Mouse (Mus musculus): ENCODE data around the gene Akain1. TPM values are rescaled to one million over a fixed set of nuclear protein-coding genes. Genes with fewer than 3 reads are reported as not detected.

Gene Akain1
- polyA plus RNA-seq, 1 experiment from 2014 or later: not detected

- no peak overlapping the region for H3K4me2 ChIP-seq (replicated peaks; ENCODE audit: low read depth, low read length)
- H3K27me3 ChIP-seq (ENCODE audit: control insufficient read depth, insufficient read depth, low read length): no peaks in the 10 kb centered on the region
- no peak overlapping the region for H3K9ac ChIP-seq (replicated peaks; ENCODE audit: low read depth, low read length)
- H3K36me3 ChIP-seq (ENCODE audit: control insufficient read depth, insufficient read depth, low read length): no peaks in the 10 kb centered on the region
- 50% methylated on average over 10 of the region's 10 CpGs for WGBS
- H3K9me3 ChIP-seq (ENCODE audit: control insufficient read depth, low read depth, low read length): no peaks in the 10 kb centered on the region
- no peak for ATAC-seq (ENCODE audit: insufficient number of reproducible peaks, insufficient read depth, low FRiP score, low read depth)
- no peak overlapping the region for H3K4me3 ChIP-seq (ENCODE audit: low read depth, low read length)
- H3K4me1 ChIP-seq (ENCODE audit: control insufficient read depth, insufficient read depth, low read length): no peaks in the 10 kb centered on the region
- no peak overlapping the region for H3K27ac ChIP-seq (ENCODE audit: low read length)
These were observed 32.0 kb downstream of the Akain1 start for GRCm38 (mm10) chr17:69471171-69471570.

- WGBS: 57% methylated on average over 9 of the region's 9 CpGs
These were observed 33.3 kb downstream of the Akain1 start for GRCm38 (mm10) chr17:69472401-69472800.

GRCm38 (mm10) chr17:69474084-69474483, 35.0 kb downstream of the Akain1 start:
- no peak for ATAC-seq (ENCODE audit: insufficient number of reproducible peaks, insufficient read depth, low FRiP score, low read depth)
- no peaks in the 10 kb centered on the region for H3K27me3 ChIP-seq (ENCODE audit: control insufficient read depth, insufficient read depth, low read length)
- no peak overlapping the region for H3K4me3 ChIP-seq (ENCODE audit: low read depth, low read length)
- no peaks in the 10 kb centered on the region for H3K36me3 ChIP-seq (ENCODE audit: control insufficient read depth, insufficient read depth, low read length)
- no peaks in the 10 kb centered on the region for H3K4me1 ChIP-seq (ENCODE audit: control insufficient read depth, insufficient read depth, low read length)
- 91% methylated on average over 4 of the region's 4 CpGs for WGBS
- H3K27ac ChIP-seq (ENCODE audit: low read length): no peak overlapping the region
- no peak overlapping the region for H3K4me2 ChIP-seq (replicated peaks; ENCODE audit: low read depth, low read length)
- no peak overlapping the region for H3K9ac ChIP-seq (replicated peaks; ENCODE audit: low read depth, low read length)
- no peaks in the 10 kb centered on the region for H3K9me3 ChIP-seq (ENCODE audit: control insufficient read depth, low read depth, low read length)

More at GRCm38 (mm10) chr17:69472401-69472800, 33.3 kb downstream of the Akain1 start:
- Histone ChIP-seq H3K4me1 (ENCODE audit: control insufficient read depth, insufficient read depth, low read length) (no peaks in the 10 kb centered on the region), H3K27ac (ENCODE audit: low read length) (no peak overlapping the region), H3K36me3 (ENCODE audit: control insufficient read depth, insufficient read depth, low read length) (no peaks in the 10 kb centered on the region), H3K4me2 (replicated peaks; ENCODE audit: low read depth, low read length) (no peak overlapping the region), H3K9me3 (ENCODE audit: control insufficient read depth, low read depth, low read length) (no peaks in the 10 kb centered on the region), H3K27me3 (ENCODE audit: control insufficient read depth, insufficient read depth, low read length) (no peaks in the 10 kb centered on the region), H3K4me3 (ENCODE audit: low read depth, low read length) (no peak overlapping the region), H3K9ac (replicated peaks; ENCODE audit: low read depth, low read length) (no peak overlapping the region)
- no peak for ATAC-seq (ENCODE audit: insufficient number of reproducible peaks, insufficient read depth, low FRiP score, low read depth)

GRCm38 (mm10) chr17:69475423-69475822, 36.3 kb downstream of the Akain1 start:
- no peaks in the 10 kb centered on the region for H3K36me3 ChIP-seq (ENCODE audit: control insufficient read depth, insufficient read depth, low read length)
- H3K4me1 ChIP-seq (ENCODE audit: control insufficient read depth, insufficient read depth, low read length): no peaks in the 10 kb centered on the region
- no peaks in the 10 kb centered on the region for H3K27me3 ChIP-seq (ENCODE audit: control insufficient read depth, insufficient read depth, low read length)
- no peaks in the 10 kb centered on the region for H3K9me3 ChIP-seq (ENCODE audit: control insufficient read depth, low read depth, low read length)
- H3K27ac ChIP-seq (ENCODE audit: low read length): no peak overlapping the region
- H3K9ac ChIP-seq (replicated peaks; ENCODE audit: low read depth, low read length): 0 out of 2 replicates have a peak overlapping the region, but pooled peaks have one; percentile 36
- under 1% methylated on average over 20 of the region's 20 CpGs for WGBS
- ATAC-seq (ENCODE audit: insufficient number of reproducible peaks, insufficient read depth, low FRiP score, low read depth): peak; percentile 79
- peak overlapping the region; percentile 44 for H3K4me3 ChIP-seq (ENCODE audit: low read depth, low read length)
- peak overlapping the region; percentile 70 for H3K4me2 ChIP-seq (replicated peaks; ENCODE audit: low read depth, low read length)

GRCm38 (mm10) chr17:69477526-69477925, 38.4 kb downstream of the Akain1 start:
- no peak overlapping the region for H3K4me3 ChIP-seq (ENCODE audit: low read depth, low read length)
- no peaks in the 10 kb centered on the region for H3K4me1 ChIP-seq (ENCODE audit: control insufficient read depth, insufficient read depth, low read length)
- no peaks in the 10 kb centered on the region for H3K27me3 ChIP-seq (ENCODE audit: control insufficient read depth, insufficient read depth, low read length)
- H3K9ac ChIP-seq (replicated peaks; ENCODE audit: low read depth, low read length): no peak overlapping the region
- 19% methylated on average over 2 of the region's 2 CpGs for WGBS
- no peak for ATAC-seq (ENCODE audit: insufficient number of reproducible peaks, insufficient read depth, low FRiP score, low read depth)
- H3K4me2 ChIP-seq (replicated peaks; ENCODE audit: low read depth, low read length): no peak overlapping the region
- no peak overlapping the region for H3K27ac ChIP-seq (ENCODE audit: low read length)
- no peaks in the 10 kb centered on the region for H3K9me3 ChIP-seq (ENCODE audit: control insufficient read depth, low read depth, low read length)
- H3K36me3 ChIP-seq (ENCODE audit: control insufficient read depth, insufficient read depth, low read length): no peaks in the 10 kb centered on the region

GRCm38 (mm10) chr17:69479261-69479660, 40.1 kb downstream of the Akain1 start:
- Histone ChIP-seq H3K27ac (ENCODE audit: low read length) (no peak overlapping the region), H3K4me3 (ENCODE audit: low read depth, low read length) (no peak overlapping the region), H3K9ac (replicated peaks; ENCODE audit: low read depth, low read length) (no peak overlapping the region), H3K36me3 (ENCODE audit: control insufficient read depth, insufficient read depth, low read length) (no peaks in the 10 kb centered on the region), H3K4me2 (replicated peaks; ENCODE audit: low read depth, low read length) (no peak overlapping the region), H3K9me3 (ENCODE audit: control insufficient read depth, low read depth, low read length) (no peaks in the 10 kb centered on the region), H3K27me3 (ENCODE audit: control insufficient read depth, insufficient read depth, low read length) (no peaks in the 10 kb centered on the region), H3K4me1 (ENCODE audit: control insufficient read depth, insufficient read depth, low read length) (no peaks in the 10 kb centered on the region)
- no peak for ATAC-seq (ENCODE audit: insufficient number of reproducible peaks, insufficient read depth, low FRiP score, low read depth)
- 56% methylated on average over 4 of the region's 4 CpGs for WGBS

- Histone ChIP-seq H3K36me3 (ENCODE audit: control insufficient read depth, insufficient read depth, low read length) (no peaks in the 10 kb centered on the region), H3K9me3 (ENCODE audit: control insufficient read depth, low read depth, low read length) (no peaks in the 10 kb centered on the region), H3K9ac (replicated peaks; ENCODE audit: low read depth, low read length) (no peak overlapping the region), H3K27ac (ENCODE audit: low read length) (no peak overlapping the region), H3K4me2 (replicated peaks; ENCODE audit: low read depth, low read length) (no peak overlapping the region), H3K4me1 (ENCODE audit: control insufficient read depth, insufficient read depth, low read length) (no peaks in the 10 kb centered on the region), H3K4me3 (ENCODE audit: low read depth, low read length) (no peak overlapping the region), H3K27me3 (ENCODE audit: control insufficient read depth, insufficient read depth, low read length) (no peaks in the 10 kb centered on the region)
- ATAC-seq (ENCODE audit: insufficient number of reproducible peaks, insufficient read depth, low FRiP score, low read depth): no peak
- 86% methylated on average over 12 of the region's 12 CpGs for WGBS
These were observed 48.0 kb downstream of the Akain1 start for GRCm38 (mm10) chr17:69487116-69487515.

GRCm38 (mm10) chr17:69487884-69488283, 48.8 kb downstream of the Akain1 start:
- Histone ChIP-seq H3K4me2 (replicated peaks; ENCODE audit: low read depth, low read length) (no peak overlapping the region), H3K4me1 (ENCODE audit: control insufficient read depth, insufficient read depth, low read length) (no peaks in the 10 kb centered on the region), H3K27me3 (ENCODE audit: control insufficient read depth, insufficient read depth, low read length) (no peaks in the 10 kb centered on the region), H3K9ac (replicated peaks; ENCODE audit: low read depth, low read length) (no peak overlapping the region), H3K9me3 (ENCODE audit: control insufficient read depth, low read depth, low read length) (no peaks in the 10 kb centered on the region), H3K4me3 (ENCODE audit: low read depth, low read length) (no peak overlapping the region), H3K27ac (ENCODE audit: low read length) (no peak overlapping the region), H3K36me3 (ENCODE audit: control insufficient read depth, insufficient read depth, low read length) (no peaks in the 10 kb centered on the region)
- ATAC-seq (ENCODE audit: insufficient number of reproducible peaks, insufficient read depth, low FRiP score, low read depth): no peak
- WGBS: 72% methylated on average over 6 of the region's 6 CpGs

GRCm38 (mm10) chr17:69488826-69489225, 49.7 kb downstream of the Akain1 start:
- ATAC-seq (ENCODE audit: insufficient number of reproducible peaks, insufficient read depth, low FRiP score, low read depth): no peak
- 84% methylated on average over 5 of the region's 5 CpGs for WGBS

More at GRCm38 (mm10) chr17:69488826-69489225, 49.7 kb downstream of the Akain1 start:
- H3K4me2 ChIP-seq (replicated peaks; ENCODE audit: low read depth, low read length): no peak overlapping the region
- no peak overlapping the region for H3K4me3 ChIP-seq (ENCODE audit: low read depth, low read length)
- H3K36me3 ChIP-seq (ENCODE audit: control insufficient read depth, insufficient read depth, low read length): no peaks in the 10 kb centered on the region
- H3K9me3 ChIP-seq (ENCODE audit: control insufficient read depth, low read depth, low read length): no peaks in the 10 kb centered on the region
- no peak overlapping the region for H3K9ac ChIP-seq (replicated peaks; ENCODE audit: low read depth, low read length)
- no peaks in the 10 kb centered on the region for H3K4me1 ChIP-seq (ENCODE audit: control insufficient read depth, insufficient read depth, low read length)
- H3K27me3 ChIP-seq (ENCODE audit: control insufficient read depth, insufficient read depth, low read length): no peaks in the 10 kb centered on the region
- no peak overlapping the region for H3K27ac ChIP-seq (ENCODE audit: low read length)

Measured in stomach, embryonic 14.5 days (tissue).